Mouse (Mus musculus) heart, adult 9 months (tissue): Measurements from ENCODE around the gene Tmc2.

Experiments
- DNase-seq, 2 experiments: peaks; one replicate each; pipeline ENCODE4 v3.0.0; 2022; ENCODE audit warnings: low spot score in 2 of 2

Gene Tmc2

DNA sequence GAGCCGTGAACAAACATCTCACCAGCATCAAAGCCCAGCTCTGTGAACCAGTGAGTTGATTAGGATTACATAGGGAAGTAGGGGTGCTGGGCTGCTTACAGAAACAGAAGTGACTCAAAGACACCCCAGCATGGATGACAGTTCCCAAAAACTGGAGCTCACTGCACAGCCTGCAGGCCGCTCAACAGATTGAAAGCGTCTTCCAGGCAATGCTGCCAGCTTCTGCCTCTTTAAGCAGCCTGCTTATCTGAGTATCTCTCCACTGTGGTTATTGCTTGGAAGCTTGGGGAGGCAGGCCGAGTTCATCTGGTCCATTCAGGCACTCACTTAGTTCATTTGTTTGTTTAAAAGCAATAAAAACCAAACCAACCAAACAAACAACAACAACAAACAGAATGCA lies 61.8 kb downstream of the Tmc2 start:
- no peak for DNase-seq

DNA sequence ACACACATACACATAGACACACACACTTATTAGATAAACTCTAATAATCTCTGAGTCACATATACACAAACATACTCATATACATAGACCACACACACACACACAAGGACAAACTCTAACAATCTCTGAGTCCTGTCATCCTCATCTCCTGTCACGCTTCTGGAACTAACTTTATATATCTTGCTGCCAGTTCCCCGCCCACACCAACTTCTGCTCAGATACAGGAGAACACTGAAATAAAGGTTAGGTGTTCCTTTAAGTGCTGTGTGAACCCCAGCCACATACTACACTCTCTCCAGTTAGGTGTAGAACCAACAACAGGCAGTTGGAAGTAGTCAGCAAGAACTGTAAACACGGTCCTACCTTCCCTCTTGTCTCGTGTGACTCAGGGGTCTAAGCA lies 65.8 kb downstream of the Tmc2 start:
- DNase-seq, result no peak

DNA sequence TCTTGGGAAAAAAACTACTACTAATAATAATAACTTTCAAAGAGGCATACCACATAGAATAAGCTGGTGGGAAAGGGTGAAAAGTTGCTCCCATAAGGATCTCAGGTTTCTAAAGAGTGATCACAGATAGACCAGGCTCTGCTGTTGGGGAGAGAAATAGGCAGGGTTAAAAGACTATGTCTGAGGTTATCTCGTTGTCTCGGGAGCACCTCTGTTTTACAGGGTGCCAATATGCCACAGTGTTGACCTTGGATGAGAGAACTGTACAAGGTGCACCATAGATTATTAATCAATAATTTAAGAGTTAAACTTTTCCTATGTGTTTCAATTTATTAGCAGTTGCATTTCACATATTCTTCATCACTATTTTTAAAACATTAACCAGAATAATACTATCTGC lies 66.9 kb downstream of the Tmc2 start:
- no peak for DNase-seq

GRCm38 (mm10) chr2:130262398-130262797 lies 67.4 kb downstream of the Tmc2 start:
- DNase-seq, result no peak

DNA sequence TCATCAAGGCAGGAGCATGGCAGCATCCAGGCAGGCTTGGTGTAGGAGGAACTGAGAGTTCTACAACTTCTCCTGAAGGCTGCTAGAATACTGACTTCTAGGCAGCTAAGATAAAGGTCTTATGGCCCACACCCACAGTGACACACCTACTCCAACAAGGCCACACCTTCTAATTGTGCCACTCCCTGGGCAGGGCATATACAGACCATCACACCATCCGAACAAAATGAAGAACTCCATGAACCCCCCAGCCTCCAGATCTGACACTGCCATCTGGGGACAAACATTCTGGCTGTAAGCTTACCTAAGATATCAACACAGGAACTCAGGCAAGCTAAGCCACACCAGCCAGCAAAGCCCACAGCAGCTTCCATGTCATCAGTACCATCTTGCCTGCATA lies 70.5 kb downstream of the Tmc2 start:
- no peak for DNase-seq

DNA sequence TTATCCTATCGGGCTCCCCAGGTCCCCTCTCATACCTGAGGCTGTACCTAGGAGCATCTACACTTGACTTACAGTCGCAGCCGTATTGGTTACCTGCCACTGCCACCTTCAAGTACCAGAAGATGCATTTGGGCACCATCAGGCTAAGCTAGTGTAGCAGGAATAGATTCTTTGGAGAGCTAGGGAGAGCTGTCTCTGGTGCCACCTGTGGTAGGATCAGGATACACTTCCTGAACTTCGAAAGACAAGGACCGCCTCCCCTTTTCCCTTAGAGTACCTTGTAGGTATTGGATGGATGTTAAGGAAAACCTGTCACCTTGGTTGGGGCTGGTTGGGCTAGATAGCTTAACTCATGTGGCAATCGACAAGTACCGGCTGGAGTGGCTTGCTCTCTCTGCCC lies 73.1 kb downstream of the Tmc2 start:
- no peak for DNase-seq

- DNase-seq, result no peak
Measured at GRCm38 (mm10) chr2:130273732-130274131, 78.7 kb downstream of the Tmc2 start.

- DNase-seq, result peak; percentile 98 to 99
Measured at GRCm38 (mm10) chr2:130274149-130274861, 79.3 kb downstream of the Tmc2 start, which contains the start of gene Nop56. Gene Nop56 (plus strand): TSS chr2:130274430.

DNA sequence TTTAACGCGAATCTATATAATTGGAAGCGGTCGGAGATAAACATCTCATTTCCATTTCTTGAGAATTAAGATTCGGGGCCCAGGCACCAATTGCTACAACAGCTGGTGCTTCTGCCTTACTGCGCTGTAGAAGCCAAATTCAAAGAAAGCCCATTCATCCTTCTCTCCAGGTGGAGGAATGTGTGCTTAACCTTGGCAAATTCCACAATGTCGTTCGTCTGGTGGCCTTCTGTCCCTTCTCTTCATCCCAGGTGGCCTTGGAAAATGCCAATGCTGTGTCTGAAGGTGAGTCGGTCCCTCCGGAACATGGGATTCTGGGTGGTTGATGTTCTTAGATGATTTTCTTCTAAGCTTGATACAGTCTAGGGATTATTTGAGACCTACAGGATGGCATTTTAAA lies 79.9 kb downstream of the Tmc2 start:
- no peak for DNase-seq

DNA sequence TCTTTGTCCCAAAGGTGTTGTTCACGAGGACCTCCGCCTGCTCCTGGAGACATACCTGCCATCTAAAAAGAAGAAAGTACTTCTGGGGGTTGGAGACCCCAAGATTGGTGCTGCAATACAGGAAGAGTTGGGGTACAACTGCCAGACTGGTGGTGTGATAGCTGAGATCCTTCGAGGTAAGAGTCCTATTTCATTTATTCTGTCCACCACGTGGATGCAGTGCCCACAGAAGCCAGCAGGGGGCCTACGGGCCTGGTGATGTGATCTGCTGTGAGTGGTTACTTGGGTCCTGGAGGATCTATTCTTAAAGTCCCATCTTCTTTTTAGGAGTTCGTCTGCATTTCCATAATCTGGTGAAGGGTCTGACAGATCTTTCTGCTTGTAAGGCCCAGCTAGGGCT lies 80.7 kb downstream of the Tmc2 start:
- no peak for DNase-seq

DNA sequence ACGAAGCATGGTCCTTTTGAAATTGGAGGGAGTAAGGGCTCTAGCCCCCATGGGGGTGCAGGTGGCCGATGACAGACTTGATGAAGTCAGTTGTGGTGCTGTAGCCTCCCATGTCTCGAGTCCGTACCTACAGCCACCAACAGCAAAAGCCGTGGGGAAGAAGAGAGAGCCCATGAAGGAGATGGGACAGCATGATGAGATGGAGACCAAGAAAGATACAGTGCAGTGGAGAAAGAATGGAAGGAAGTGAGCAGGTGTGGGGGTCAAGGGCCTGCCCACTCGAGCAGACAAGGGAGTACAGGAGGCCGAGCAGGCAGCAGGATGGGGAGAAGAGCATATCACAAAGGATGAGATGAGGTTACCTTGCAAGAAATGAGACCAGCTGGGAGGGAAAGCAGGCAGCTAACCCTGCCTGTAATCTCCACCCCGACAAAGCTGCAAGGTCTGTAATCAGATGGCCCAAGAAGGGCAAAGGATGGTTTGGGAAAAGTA lies 84.7 kb downstream of the Tmc2 start:
- DNase-seq, result no peak

DNA sequence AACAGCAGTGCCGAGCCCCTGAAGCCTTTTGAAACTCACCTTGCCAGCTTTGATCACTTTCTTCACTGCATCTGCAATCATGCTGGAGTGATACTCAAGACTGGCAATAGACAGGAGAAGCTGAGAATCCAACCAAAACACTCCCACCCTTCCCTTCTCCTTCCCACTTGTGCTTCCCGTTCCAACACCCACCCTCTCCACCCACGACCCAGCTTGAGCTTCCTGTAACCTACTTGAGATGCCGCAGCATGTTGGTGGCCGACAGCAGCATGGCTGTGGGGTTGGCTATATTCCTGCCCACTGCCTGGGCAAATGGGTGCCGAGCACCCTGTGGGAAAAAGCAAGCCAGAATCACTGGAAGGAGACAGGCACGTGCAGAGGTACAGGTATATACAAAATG lies 85.2 kb downstream of the Tmc2 start:
- DNase-seq, result no peak

GRCm38 (mm10) chr2:130280818-130281217 lies 85.8 kb downstream of the Tmc2 start:
- no peak for DNase-seq

DNA sequence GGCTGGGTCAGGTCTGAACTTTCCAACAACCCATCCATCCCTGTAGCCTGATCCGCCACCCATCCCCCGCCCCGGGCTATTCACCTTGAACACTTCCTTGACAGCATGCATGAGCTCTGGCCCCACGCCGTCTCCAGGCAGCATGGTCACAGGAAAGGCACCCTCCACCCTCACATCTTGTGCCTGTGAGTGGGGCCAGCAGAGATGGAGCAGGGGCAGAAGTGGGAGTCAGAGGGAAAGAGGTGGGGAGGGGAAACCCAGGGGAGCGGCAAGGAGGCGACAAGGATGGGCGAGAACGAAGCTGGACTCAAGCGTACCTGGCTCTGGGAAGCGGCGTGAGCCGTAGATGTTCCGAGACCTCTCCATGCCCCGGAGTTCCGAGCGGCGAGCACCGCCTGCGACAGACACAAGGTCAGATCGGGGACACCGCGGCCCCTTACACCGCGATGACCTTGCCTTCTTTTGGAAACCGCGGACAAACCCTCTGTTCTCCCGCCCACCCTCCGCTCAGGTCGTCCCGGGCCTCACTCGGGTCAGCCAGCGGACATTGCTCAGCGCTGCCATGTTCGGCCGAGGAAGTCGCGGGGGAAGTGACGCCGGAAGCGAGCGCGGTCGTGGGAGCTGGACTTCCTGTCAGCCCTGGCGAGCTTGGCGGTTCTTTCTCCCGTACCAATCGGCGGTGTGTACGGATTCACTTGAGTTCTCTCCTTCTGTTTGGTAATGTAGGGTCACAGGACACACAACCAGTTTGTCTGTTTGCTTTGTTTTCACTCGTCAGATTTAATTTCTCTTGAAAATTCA lies 89.1 kb downstream of the Tmc2 start, which contains the start of gene Idh3b:
TSS of gene Idh3b (minus strand) at position 694 of the 801 bp plus-strand sequence.
- DNase-seq, result peak; percentile 86 to 88

- DNase-seq, result no peak
Measured at GRCm38 (mm10) chr2:130289086-130289485, 94.1 kb downstream of the Tmc2 start.

DNA sequence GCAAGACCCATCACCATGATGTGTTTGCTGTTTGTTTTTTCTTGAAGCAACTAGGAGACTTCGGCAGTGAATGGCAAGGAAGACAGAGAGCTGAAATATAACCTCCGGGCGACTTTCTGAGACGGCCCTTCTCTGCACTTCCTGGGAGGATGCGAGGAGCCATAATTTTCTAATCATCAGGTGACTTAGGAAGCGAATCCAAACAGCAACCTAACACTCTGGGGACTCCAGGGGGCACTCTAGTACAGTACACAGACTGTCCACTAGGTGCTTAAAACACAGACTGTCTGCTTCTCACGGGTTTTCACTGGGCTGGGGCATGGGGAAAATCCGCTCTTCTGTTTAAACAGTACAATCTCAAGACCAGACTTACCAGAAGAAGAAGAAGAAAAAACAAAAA lies 96.4 kb downstream of the Tmc2 start:
- peak; percentile 51 to 56 for DNase-seq

DNA sequence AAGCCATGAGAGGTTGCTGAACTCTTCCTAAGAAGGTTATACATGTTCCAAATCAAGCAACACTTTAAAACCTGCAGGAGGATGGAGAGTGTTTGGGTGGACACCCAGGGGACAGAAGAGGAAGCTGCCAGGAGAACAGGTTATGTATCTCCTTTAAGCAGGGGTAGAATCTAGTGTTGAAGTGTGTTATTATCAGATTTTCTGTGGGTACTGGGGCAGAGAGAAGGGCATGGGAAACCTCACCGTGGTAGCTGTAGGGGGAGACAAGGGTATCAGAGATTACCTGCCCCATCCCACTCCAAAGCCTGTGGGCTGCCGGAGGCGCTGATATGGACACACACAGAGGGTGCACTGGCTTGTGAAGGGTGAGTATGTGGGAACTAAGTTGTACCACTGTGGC lies 98.0 kb downstream of the Tmc2 start:
- no peak for DNase-seq

DNA sequence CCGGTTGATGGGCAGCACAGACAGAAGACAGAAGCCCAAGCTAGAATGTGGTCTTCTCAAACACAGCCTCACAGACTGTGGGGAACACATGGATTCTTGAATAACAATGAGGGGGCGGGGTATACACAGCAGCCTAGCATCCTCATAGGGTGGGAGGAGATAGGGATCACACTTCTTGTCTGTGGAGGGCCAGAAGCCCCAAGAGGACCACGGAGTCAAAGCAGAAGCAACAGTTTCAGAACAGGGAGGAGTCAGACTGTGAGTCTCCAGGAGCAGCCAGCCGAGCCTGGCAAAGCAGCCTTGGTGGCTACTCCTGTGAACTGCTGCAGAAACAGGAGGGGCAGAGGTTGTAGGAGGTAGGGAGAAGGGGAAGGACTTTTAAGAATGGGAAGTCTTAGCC lies 98.5 kb downstream of the Tmc2 start:
- DNase-seq, result peak; percentile 18 to 34

DNA sequence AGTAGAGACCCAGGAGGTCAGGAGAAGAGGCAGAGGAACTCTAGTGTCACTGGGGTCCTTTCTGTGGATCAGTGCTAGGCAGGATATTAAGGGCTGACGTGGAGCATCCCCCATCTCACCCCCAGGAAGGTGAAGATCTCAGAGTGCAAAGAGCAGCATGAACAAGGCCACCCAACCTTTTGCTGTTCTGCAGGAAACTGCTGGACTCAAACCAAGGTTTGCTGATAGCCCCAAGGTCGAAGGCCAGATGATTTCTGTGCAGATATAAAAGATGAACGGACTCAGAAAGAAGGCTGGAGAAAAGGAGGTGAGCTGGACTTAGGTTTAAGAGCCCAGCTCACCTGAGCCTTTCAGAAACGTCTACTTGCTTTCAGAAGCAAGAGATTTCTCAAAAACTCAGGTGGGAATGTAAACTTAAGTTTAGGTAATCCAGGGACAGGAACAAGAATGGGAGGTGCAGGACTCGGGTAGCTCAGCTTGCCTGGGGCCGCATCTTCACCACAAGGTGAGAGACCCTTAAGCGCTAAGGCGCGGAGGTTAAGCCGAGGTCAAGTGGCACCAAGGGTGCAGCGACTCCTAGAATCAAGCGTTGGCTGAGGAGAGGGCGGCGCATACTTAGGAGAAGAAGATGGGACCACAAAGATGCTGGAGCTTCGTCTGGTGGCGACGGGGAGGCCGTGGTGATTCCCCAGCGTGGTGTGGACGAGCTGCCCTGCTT lies 99.4 kb downstream of the Tmc2 start:
- peak in 1 of 2 experiments; percentile 18 for DNase-seq

- peak; percentile 49 to 52 for DNase-seq
Measured at GRCm38 (mm10) chr2:130294936-130295277, 99.9 kb downstream of the Tmc2 start, which contains the start of gene Ebf4. Gene Ebf4 (plus strand): TSS chr2:130295169.

- peak; percentile 34 to 43 for DNase-seq
Measured at GRCm38 (mm10) chr2:130295331-130296133, 100.5 kb downstream of the Tmc2 start.
